Mouse (Mus musculus): ENCODE measurements around the gene Vmn1r103. TPM values are rescaled to one million over a fixed set of nuclear protein-coding genes. Genes with fewer than 3 reads are reported as not detected.
"Not testable (repeated sequence)": the region's sequence is repeated elsewhere in the genome, so short reads cannot be mapped to it uniquely, and the experiment has no call there.

The Vmn1r103 gene
- polyA plus RNA-seq (2016; fragmentation: Nextera tagmentation; extraction: Ambion mirVana), result not detected in 2 replicates

DNA sequence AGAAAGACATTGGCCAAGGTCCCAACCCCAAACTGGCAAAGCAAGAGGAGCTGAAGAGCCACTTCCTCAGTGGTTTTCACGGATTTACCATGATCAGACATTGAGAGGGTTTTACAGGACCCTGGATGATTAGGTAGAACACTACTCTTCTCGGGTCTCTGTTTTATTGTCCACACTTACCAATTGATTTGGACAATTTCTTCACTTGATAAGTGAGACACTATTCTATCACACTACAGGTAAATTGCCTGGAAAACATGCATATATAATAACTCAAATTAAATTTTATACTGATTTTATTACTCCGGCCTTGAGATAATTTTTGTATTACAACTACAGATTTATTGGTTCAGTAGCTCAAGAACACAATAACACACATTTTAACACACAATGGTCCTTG lies at the start of gene Vmn1r103:
Vmn1r103 (minus strand) TSS at position 101 of the 400 bp plus-strand sequence.
- not testable (repeated sequence) for H3K4me1 ChIP-seq; H3K36me3 ChIP-seq; H3K27ac ChIP-seq; H3K9me3 ChIP-seq; H3K27me3 ChIP-seq (ENCODE audit: insufficient read depth, poor library complexity, severe bottlenecking); DNase-seq (ENCODE audit: low spot score); H3K4me3 ChIP-seq
- no CpG with 5 or more reads among the region's 3 CpGs for WGBS

- H3K4me3 ChIP-seq; DNase-seq (ENCODE audit: low spot score); H3K27ac ChIP-seq; H3K36me3 ChIP-seq; H3K9me3 ChIP-seq; H3K4me1 ChIP-seq; H3K27me3 ChIP-seq (ENCODE audit: insufficient read depth, poor library complexity, severe bottlenecking): not testable (repeated sequence)
- WGBS, result no CpG with 5 or more reads among the region's 1 CpGs
Measured at GRCm38 (mm10) chr7:20545657-20546056, 35.3 kb upstream of the Vmn1r103 start, which contains the start of gene Gm5726. Gene Gm5726, minus strand, starts transcription at chr7:20545757.

- not testable (repeated sequence) for H3K9me3 ChIP-seq; H3K4me1 ChIP-seq; H3K27ac ChIP-seq; DNase-seq (ENCODE audit: low spot score); H3K4me3 ChIP-seq; H3K27me3 ChIP-seq (ENCODE audit: insufficient read depth, poor library complexity, severe bottlenecking); H3K36me3 ChIP-seq
- no CpG with 5 or more reads among the region's 3 CpGs for WGBS
Measured at GRCm38 (mm10) chr7:20533537-20533936, 23.2 kb upstream of the Vmn1r103 start, which contains the start of gene Vmn1r104. Gene Vmn1r104, plus strand, starts transcription at chr7:20533837.

- not testable (repeated sequence) for H3K27me3 ChIP-seq (ENCODE audit: insufficient read depth, poor library complexity, severe bottlenecking); H3K4me3 ChIP-seq; H3K27ac ChIP-seq; H3K36me3 ChIP-seq; H3K4me1 ChIP-seq; H3K9me3 ChIP-seq; DNase-seq (ENCODE audit: low spot score)
- no CpG with 5 or more reads among the region's 5 CpGs for WGBS
Measured at GRCm38 (mm10) chr7:20474825-20475224, 35.5 kb downstream of the Vmn1r103 start, which contains the start of gene Gm10670. Gene Gm10670, minus strand, starts transcription at chr7:20474925.

Other genes with a start within 250 kb of the Vmn1r103 start
- gene Gm5890, start 247.7 kb downstream of the Vmn1r103 start, polyA plus RNA-seq (2016; fragmentation: Nextera tagmentation; extraction: Ambion mirVana), result not detected in 2 replicates
- not detected in 2 replicates for gene Gm4133, start 176.5 kb downstream of the Vmn1r103 start, polyA plus RNA-seq (2016; fragmentation: Nextera tagmentation; extraction: Ambion mirVana)
- gene Gm5728, start 135.1 kb downstream of the Vmn1r103 start, polyA plus RNA-seq (2016; fragmentation: Nextera tagmentation; extraction: Ambion mirVana), result not detected in 2 replicates
- gene Vmn1r100, start 92.6 kb downstream of the Vmn1r103 start, polyA plus RNA-seq (2016; fragmentation: Nextera tagmentation; extraction: Ambion mirVana), result not detected in 2 replicates
- gene Vmn1r101, start 67.9 kb downstream of the Vmn1r103 start, polyA plus RNA-seq (2016; fragmentation: Nextera tagmentation; extraction: Ambion mirVana), result not detected in 2 replicates
- not detected in 2 replicates for gene Gm10670, start 35.6 kb downstream of the Vmn1r103 start, polyA plus RNA-seq (2016; fragmentation: Nextera tagmentation; extraction: Ambion mirVana)
- not detected in 2 replicates for gene Vmn1r104, start 23.3 kb upstream of the Vmn1r103 start, polyA plus RNA-seq (2016; fragmentation: Nextera tagmentation; extraction: Ambion mirVana)
- not detected in 2 replicates for gene Gm5726, start 35.2 kb upstream of the Vmn1r103 start, polyA plus RNA-seq (2016; fragmentation: Nextera tagmentation; extraction: Ambion mirVana)
- gene Gm4141, start 65.7 kb upstream of the Vmn1r103 start, polyA plus RNA-seq (2016; fragmentation: Nextera tagmentation; extraction: Ambion mirVana), result not detected in 2 replicates
- not detected in 2 replicates for gene Gm4513, start 88.5 kb upstream of the Vmn1r103 start, polyA plus RNA-seq (2016; fragmentation: Nextera tagmentation; extraction: Ambion mirVana)
- not detected in 2 replicates for gene Vmn1r107, start 158.4 kb upstream of the Vmn1r103 start, polyA plus RNA-seq (2016; fragmentation: Nextera tagmentation; extraction: Ambion mirVana)
- gene Vmn1r111, start 192.7 kb upstream of the Vmn1r103 start, polyA plus RNA-seq (2016; fragmentation: Nextera tagmentation; extraction: Ambion mirVana), result not detected in 2 replicates
- not detected in 2 replicates for gene Gm10668, start 220.1 kb upstream of the Vmn1r103 start, polyA plus RNA-seq (2016; fragmentation: Nextera tagmentation; extraction: Ambion mirVana)